Mouse (Mus musculus): ENCODE results near the gene Snx21.

Snx21 gene

GRCm38 (mm10) chr2:164770279-164770678, 15.3 kb upstream of the Snx21 start:
- DNase-seq (ENCODE audit: low read depth, low spot score): peak; percentile 47

GRCm38 (mm10) chr2:164771123-164771522, 14.5 kb upstream of the Snx21 start:
- no peak for DNase-seq (ENCODE audit: low read depth, low spot score)

- DNase-seq (ENCODE audit: low read depth, low spot score): no peak
These were observed 12.2 kb upstream of the Snx21 start for GRCm38 (mm10) chr2:164773229-164773988.

- DNase-seq (ENCODE audit: low read depth, low spot score): no peak
These were observed 11.6 kb upstream of the Snx21 start for GRCm38 (mm10) chr2:164773989-164774364.

GRCm38 (mm10) chr2:164776130-164776529, 9.5 kb upstream of the Snx21 start:
- no peak for DNase-seq (ENCODE audit: low read depth, low spot score)

GRCm38 (mm10) chr2:164776801-164777200, 8.8 kb upstream of the Snx21 start:
- no peak for DNase-seq (ENCODE audit: low read depth, low spot score)

- no peak for DNase-seq (ENCODE audit: low read depth, low spot score)
These were observed 8.2 kb upstream of the Snx21 start for GRCm38 (mm10) chr2:164777246-164778014.

- no peak for DNase-seq (ENCODE audit: low read depth, low spot score)
These were observed 7.7 kb upstream of the Snx21 start for GRCm38 (mm10) chr2:164778015-164778287.

GRCm38 (mm10) chr2:164778809-164779208, 6.8 kb upstream of the Snx21 start:
- DNase-seq (ENCODE audit: low read depth, low spot score): no peak

GRCm38 (mm10) chr2:164779481-164780086, 6.0 kb upstream of the Snx21 start, which contains the start of gene Tnnc2:
Gene Tnnc2, minus strand, starts transcription at chr2:164779967.
- no peak for DNase-seq (ENCODE audit: low read depth, low spot score)

GRCm38 (mm10) chr2:164781876-164782275, 3.7 kb upstream of the Snx21 start:
- no peak for DNase-seq (ENCODE audit: low read depth, low spot score)

- peak; percentile 32 for DNase-seq (ENCODE audit: low read depth, low spot score)
These were observed 1.6 kb upstream of the Snx21 start for GRCm38 (mm10) chr2:164783926-164784581.

- no peak for DNase-seq (ENCODE audit: low read depth, low spot score)
These were observed 678 bp upstream of the Snx21 start for GRCm38 (mm10) chr2:164784869-164785420.

- DNase-seq (ENCODE audit: low read depth, low spot score): no peak
These were observed 814 bp downstream of the Snx21 start for GRCm38 (mm10) chr2:164786388-164786885.

- DNase-seq (ENCODE audit: low read depth, low spot score): no peak
These were observed 1.4 kb downstream of the Snx21 start for GRCm38 (mm10) chr2:164787032-164787431.

GRCm38 (mm10) chr2:164787779-164788178, 2.2 kb downstream of the Snx21 start:
- no peak for DNase-seq (ENCODE audit: low read depth, low spot score)

GRCm38 (mm10) chr2:164788411-164788810, 2.8 kb downstream of the Snx21 start:
- DNase-seq (ENCODE audit: low read depth, low spot score): no peak

GRCm38 (mm10) chr2:164790451-164790850, 4.8 kb downstream of the Snx21 start:
- DNase-seq (ENCODE audit: low read depth, low spot score): no peak

GRCm38 (mm10) chr2:164791841-164792261, 6.2 kb downstream of the Snx21 start:
- no peak for DNase-seq (ENCODE audit: low read depth, low spot score)

GRCm38 (mm10) chr2:164792400-164793190, 7.0 kb downstream of the Snx21 start:
- no peak for DNase-seq (ENCODE audit: low read depth, low spot score)

GRCm38 (mm10) chr2:164793236-164793635, 7.6 kb downstream of the Snx21 start:
- DNase-seq (ENCODE audit: low read depth, low spot score): peak; percentile 58
